Mouse (Mus musculus): ENCODE measurements around the gene Myo5a.

The Myo5a gene

GRCm38 (mm10) chr9:75071706-75072192 is 934 bp downstream of the Myo5a start:
- peak; percentile 65 for DNase-seq (ENCODE audit: low spot score)

- no peak for DNase-seq (ENCODE audit: low spot score)
Observed at GRCm38 (mm10) chr9:75072361-75072760, 1.5 kb downstream of the Myo5a start.

GRCm38 (mm10) chr9:75077191-75077590 is 6.4 kb downstream of the Myo5a start:
- DNase-seq (ENCODE audit: low spot score): no peak

GRCm38 (mm10) chr9:75085242-75085824 is 14.5 kb downstream of the Myo5a start:
- DNase-seq (ENCODE audit: low spot score): no peak

- no peak for DNase-seq (ENCODE audit: low spot score)
Observed at GRCm38 (mm10) chr9:75087823-75088222, 17.0 kb downstream of the Myo5a start.

- no peak for DNase-seq (ENCODE audit: low spot score)
Observed at GRCm38 (mm10) chr9:75089285-75089684, 18.5 kb downstream of the Myo5a start.

- DNase-seq (ENCODE audit: low spot score): no peak
Observed at GRCm38 (mm10) chr9:75092134-75092533, 21.3 kb downstream of the Myo5a start.

GRCm38 (mm10) chr9:75094762-75095161 is 23.9 kb downstream of the Myo5a start:
- DNase-seq (ENCODE audit: low spot score): no peak

GRCm38 (mm10) chr9:75098937-75099336 is 28.1 kb downstream of the Myo5a start:
- no peak for DNase-seq (ENCODE audit: low spot score)

- DNase-seq (ENCODE audit: low spot score): no peak
Observed at GRCm38 (mm10) chr9:75100157-75100781, 29.5 kb downstream of the Myo5a start.

GRCm38 (mm10) chr9:75102131-75102530 is 31.3 kb downstream of the Myo5a start:
- DNase-seq (ENCODE audit: low spot score): no peak

GRCm38 (mm10) chr9:75116571-75117177 is 45.9 kb downstream of the Myo5a start:
- DNase-seq (ENCODE audit: low spot score): no peak

- no peak for DNase-seq (ENCODE audit: low spot score)
Observed at GRCm38 (mm10) chr9:75121126-75121525, 50.3 kb downstream of the Myo5a start.

- DNase-seq (ENCODE audit: low spot score): peak; percentile 10
Observed at GRCm38 (mm10) chr9:75124201-75124721, 53.4 kb downstream of the Myo5a start.

- no peak for DNase-seq (ENCODE audit: low spot score)
Observed at GRCm38 (mm10) chr9:75130553-75130952, 59.7 kb downstream of the Myo5a start.

- no peak for DNase-seq (ENCODE audit: low spot score)
Observed at GRCm38 (mm10) chr9:75146911-75147310, 76.1 kb downstream of the Myo5a start.

GRCm38 (mm10) chr9:75160525-75160924 is 89.7 kb downstream of the Myo5a start:
- no peak for DNase-seq (ENCODE audit: low spot score)

GRCm38 (mm10) chr9:75163650-75164049 is 92.8 kb downstream of the Myo5a start:
- no peak for DNase-seq (ENCODE audit: low spot score)

GRCm38 (mm10) chr9:75171721-75172120 is 100.9 kb downstream of the Myo5a start:
- no peak for DNase-seq (ENCODE audit: low spot score)

GRCm38 (mm10) chr9:75187646-75188260 is 116.9 kb downstream of the Myo5a start:
- no peak for DNase-seq (ENCODE audit: low spot score)

GRCm38 (mm10) chr9:75193858-75194257 is 123.0 kb downstream of the Myo5a start:
- peak; percentile 5 for DNase-seq (ENCODE audit: low spot score)

- DNase-seq (ENCODE audit: low spot score): no peak
Observed at GRCm38 (mm10) chr9:75196335-75196734, 125.5 kb downstream of the Myo5a start.

- DNase-seq (ENCODE audit: low spot score): peak; percentile 15
Observed at GRCm38 (mm10) chr9:75197297-75197696, 126.5 kb downstream of the Myo5a start.

Measured in embryo, embryonic 10.5 days (tissue).